Mouse (Mus musculus) frontal cortex, postnatal 25 days (tissue): Measurements from ENCODE around the gene Mgrn1.
A peak's percentile ranks its signal among the peaks of the same experiment; 100 is the strongest.

ENCODE experiments used
- DNase-seq, 2 experiments: peaks; one replicate each; pipeline ENCODE4 v3.0.0; 2022; ENCODE audit warnings: low spot score in 2 of 2

Mgrn1 gene

GRCm38 (mm10) chr16:4939412-4939811, 53.4 kb downstream of the Mgrn1 start:
- DNase-seq = peak in 1 of 2 experiments; percentile 36

- no peak for DNase-seq
Measured at GRCm38 (mm10) chr16:4940311-4940850, 54.3 kb downstream of the Mgrn1 start.

GRCm38 (mm10) chr16:4941016-4941415, 55.0 kb downstream of the Mgrn1 start:
- DNase-seq = no peak

- no peak for DNase-seq
Measured at GRCm38 (mm10) chr16:4942868-4943267, 56.8 kb downstream of the Mgrn1 start.

GRCm38 (mm10) chr16:4943431-4943830, 57.4 kb downstream of the Mgrn1 start:
- no peak for DNase-seq

GRCm38 (mm10) chr16:4945415-4945814, 59.4 kb downstream of the Mgrn1 start:
- DNase-seq = no peak

- no peak for DNase-seq
Measured at GRCm38 (mm10) chr16:4946155-4946554, 60.1 kb downstream of the Mgrn1 start.

GRCm38 (mm10) chr16:4947378-4947777, 61.3 kb downstream of the Mgrn1 start:
- no peak for DNase-seq

GRCm38 (mm10) chr16:4956609-4957008, 70.6 kb downstream of the Mgrn1 start:
- no peak for DNase-seq

- no peak for DNase-seq
Measured at GRCm38 (mm10) chr16:4957446-4957845, 71.4 kb downstream of the Mgrn1 start.

GRCm38 (mm10) chr16:4960260-4960659, 74.2 kb downstream of the Mgrn1 start:
- no peak for DNase-seq

- no peak for DNase-seq
Measured at GRCm38 (mm10) chr16:4963346-4963745, 77.3 kb downstream of the Mgrn1 start.

GRCm38 (mm10) chr16:4963797-4964709, 78.0 kb downstream of the Mgrn1 start, which contains the start of gene Anks3:
TSS of gene Anks3 (minus strand) at chr16:4964205.
- DNase-seq = peak; percentile 98 to 99

GRCm38 (mm10) chr16:4964731-4965391, 78.8 kb downstream of the Mgrn1 start:
- no peak for DNase-seq

- no peak for DNase-seq
Measured at GRCm38 (mm10) chr16:4965392-4966129, 79.5 kb downstream of the Mgrn1 start.

GRCm38 (mm10) chr16:4968426-4968825, 82.4 kb downstream of the Mgrn1 start:
- DNase-seq = no peak

GRCm38 (mm10) chr16:4969055-4969843, 83.2 kb downstream of the Mgrn1 start:
- DNase-seq = no peak

- no peak for DNase-seq
Measured at GRCm38 (mm10) chr16:4971626-4972025, 85.6 kb downstream of the Mgrn1 start.

- DNase-seq = no peak
Measured at GRCm38 (mm10) chr16:4974521-4974920, 88.5 kb downstream of the Mgrn1 start.

GRCm38 (mm10) chr16:4976180-4976579, 90.1 kb downstream of the Mgrn1 start:
- no peak for DNase-seq
